13 mouse cellular contexts compared by ENCODE assay signal in the genomic region with DNA sequence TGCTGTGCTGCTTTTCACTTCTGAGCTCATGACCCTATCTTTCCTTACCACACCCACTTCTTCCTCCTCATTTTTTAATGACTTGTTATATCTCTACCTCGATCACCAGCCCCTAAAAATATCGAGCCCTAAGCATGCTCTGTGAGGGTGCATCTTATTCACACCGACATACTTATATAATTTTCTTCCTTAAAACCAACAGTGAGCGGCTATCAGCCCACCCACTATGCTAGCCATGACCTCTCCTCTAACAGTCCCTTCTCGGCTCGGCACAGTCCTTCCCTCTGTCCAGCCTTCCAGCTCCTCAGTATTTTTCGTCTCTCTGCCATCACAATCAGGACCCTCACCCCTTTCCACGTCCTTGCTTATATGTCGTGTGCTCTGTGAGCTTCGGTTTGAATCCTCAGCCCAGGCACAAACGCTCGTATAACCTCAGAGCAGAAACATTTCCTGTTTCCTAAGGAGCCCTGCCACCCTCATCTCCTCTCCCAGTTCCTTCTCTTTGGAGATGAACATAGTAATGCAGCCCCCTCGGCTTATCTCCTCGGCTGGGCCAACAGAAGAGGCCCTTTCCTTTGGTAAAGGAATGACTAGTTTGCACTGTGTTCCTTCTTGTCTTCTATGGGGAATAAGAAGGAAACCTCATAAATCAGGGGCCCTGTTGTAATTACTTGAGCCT.
DNase-seq lines count a peak whose midpoint lies in the region; ATAC-seq and TF ChIP-seq lines count a peak whose summit lies in the region.
"Had no signal": no experiment of that assay in that cellular context is flagged by ENCODE, and none has a peak within 500 bp of the region (broad histone marks: within the 10 kb centered on the region; RNA-seq: fewer than 3 reads in every experiment).

No protein-coding gene starts in this region.

- no peak for TF ChIP-seq CTCF in lung, postnatal 0 days (IDR thresholded peaks at IDR 0.05)

- H3K27ac ChIP-seq in forebrain, embryonic 10.5 days, result 0 out of 2 replicates have a peak overlapping the region, but pooled peaks have one; percentile 20
- H3K27ac ChIP-seq in forebrain, embryonic 13.5 days, result no peak overlapping the region
- peak overlapping the region; percentile 53; the same call in 1 of the 2 replicates for H3K27ac ChIP-seq in hindbrain, embryonic 10.5 days
- no peak overlapping the region for H3K27ac ChIP-seq in hindbrain, embryonic 13.5 days
- peak overlapping the region; percentile 55 for H3K27ac ChIP-seq in lung, postnatal 0 days (ENCODE audit: low read length)

- 66% methylated on average over 14 of the region's 14 CpGs for WGBS in forebrain, embryonic 10.5 days
- 69% methylated on average over 14 of the region's 14 CpGs for WGBS in forebrain, embryonic 13.5 days
- WGBS in hindbrain, embryonic 10.5 days, result 66% methylated on average over 14 of the region's 14 CpGs
- 69% methylated on average over 14 of the region's 14 CpGs for WGBS in hindbrain, embryonic 13.5 days
- 29% methylated on average over 14 of the region's 14 CpGs for WGBS in lung, postnatal 0 days

- H3K36me3 ChIP-seq in forebrain, embryonic 10.5 days (replicated peaks), result no peaks in the 10 kb centered on the region
- no peaks in the 10 kb centered on the region for H3K36me3 ChIP-seq in forebrain, embryonic 13.5 days (ENCODE audit: poor library complexity, severe bottlenecking)
- no peaks in the 10 kb centered on the region for H3K36me3 ChIP-seq in hindbrain, embryonic 10.5 days
- H3K36me3 ChIP-seq in hindbrain, embryonic 13.5 days, result 0 out of 2 replicates have a peak, but pooled peaks cover 6% of the 10 kb centered on the region
- no peaks in the 10 kb centered on the region for H3K36me3 ChIP-seq in lung, postnatal 0 days (ENCODE audit: insufficient read depth, low read length)

- H3K4me2 ChIP-seq in forebrain, embryonic 13.5 days, result no peak overlapping the region
- no peak overlapping the region for H3K4me2 ChIP-seq in hindbrain, embryonic 13.5 days
- H3K4me2 ChIP-seq in lung, postnatal 0 days (replicated peaks; ENCODE audit: low read depth, low read length), result no peak overlapping the region

- H3K9me3 ChIP-seq in forebrain, embryonic 10.5 days, result no peaks in the 10 kb centered on the region
- no peaks in the 10 kb centered on the region for H3K9me3 ChIP-seq in forebrain, embryonic 13.5 days (replicated peaks)
- no peaks in the 10 kb centered on the region for H3K9me3 ChIP-seq in hindbrain, embryonic 10.5 days
- no peaks in the 10 kb centered on the region for H3K9me3 ChIP-seq in hindbrain, embryonic 13.5 days
- H3K9me3 ChIP-seq in lung, postnatal 0 days (ENCODE audit: low read length), result no peaks in the 10 kb centered on the region

- H3K4me3 ChIP-seq in forebrain, embryonic 10.5 days, result no peak overlapping the region
- no peak overlapping the region for H3K4me3 ChIP-seq in forebrain, embryonic 13.5 days
- no peak overlapping the region for H3K4me3 ChIP-seq in hindbrain, embryonic 10.5 days
- H3K4me3 ChIP-seq in hindbrain, embryonic 13.5 days, result no peak overlapping the region
- H3K4me3 ChIP-seq in lung, postnatal 0 days (ENCODE audit: low read depth, low read length), result no peak overlapping the region
- H3K4me3 ChIP-seq: erythroblast, embryonic 14.5 days had no signal

- H3K4me1 ChIP-seq in forebrain, embryonic 10.5 days, result peaks cover 47% of the 10 kb centered on the region
- peaks cover 31% of the 10 kb centered on the region for H3K4me1 ChIP-seq in forebrain, embryonic 13.5 days
- 0 out of 2 replicates have a peak, but pooled peaks cover 9% of the 10 kb centered on the region for H3K4me1 ChIP-seq in hindbrain, embryonic 10.5 days (replicated peaks)
- H3K4me1 ChIP-seq in hindbrain, embryonic 13.5 days (replicated peaks), result peaks cover 34% of the 10 kb centered on the region
- peaks cover 4% of the 10 kb centered on the region; the same call in 1 of the 2 replicates for H3K4me1 ChIP-seq in lung, postnatal 0 days (ENCODE audit: insufficient read depth, low read depth, low read length)

- ATAC-seq in forebrain, embryonic 13.5 days, result no peak
- ATAC-seq in hindbrain, embryonic 13.5 days (ENCODE audit: low FRiP score), result no peak
- ATAC-seq in lung, postnatal 0 days, result peak; percentile 13; the same call in 1 of the 2 replicates
- ATAC-seq: intestine, postnatal 0 days had no signal

- no peak for DNase-seq in forebrain, embryonic 10.5 days (ENCODE audit: extremely low spot score, low spot score)
- DNase-seq in hindbrain, embryonic 10.5 days (ENCODE audit: low spot score), result no peak
- DNase-seq in lung, postnatal 0 days (ENCODE audit: low spot score), result peak; percentile 7
- DNase-seq in lung, postnatal 14 days, result no peak
- DNase-seq in adrenal gland, adult 8-10 months, result no peak
- no peak for DNase-seq in testis, postnatal 14 days (ENCODE audit: low spot score)
- DNase-seq: adrenal gland, postnatal 14 days; right cerebral cortex, postnatal 14 days; thymus, adult 2 months had no signal

- peaks cover 31% of the 10 kb centered on the region for H3K27me3 ChIP-seq in forebrain, embryonic 10.5 days (ENCODE audit: poor library complexity, severe bottlenecking)
- H3K27me3 ChIP-seq in forebrain, embryonic 13.5 days, result peaks cover 5% of the 10 kb centered on the region; the same call in 1 of the 2 replicates
- no peaks in the 10 kb centered on the region; the same call in 1 of the 2 replicates for H3K27me3 ChIP-seq in hindbrain, embryonic 10.5 days (ENCODE audit: insufficient read depth, poor library complexity, severe bottlenecking)
- H3K27me3 ChIP-seq in hindbrain, embryonic 13.5 days, result no peaks in the 10 kb centered on the region
- H3K27me3 ChIP-seq in lung, postnatal 0 days (replicated peaks; ENCODE audit: insufficient read depth, low read length), result no peaks in the 10 kb centered on the region

- no peak overlapping the region for H3K9ac ChIP-seq in forebrain, embryonic 13.5 days
- H3K9ac ChIP-seq in hindbrain, embryonic 13.5 days, result no peak overlapping the region
- H3K9ac ChIP-seq in lung, postnatal 0 days (replicated peaks; ENCODE audit: low read depth), result no peak overlapping the region

- TF ChIP-seq EP300 in lung, postnatal 0 days (IDR thresholded peaks at IDR 0.05), result no peak

Comparison
In these comparisons a context has a peak if more than half of its experiments do, and no peak if none do; other contexts are left out.
1. H3K27ac ChIP-seq: peak in forebrain, embryonic 10.5 days (single experiment), hindbrain, embryonic 10.5 days (single experiment) and lung, postnatal 0 days (single experiment); none in forebrain, embryonic 13.5 days (single experiment) and hindbrain, embryonic 13.5 days (single experiment).